ENCODE assay signal across 20 mouse cellular contexts in genomic region chr2:38001004-38001403, GRCm38 (mm10).
DNase-seq lines count a peak whose midpoint lies in the region; ATAC-seq and TF ChIP-seq lines count a peak whose summit lies in the region.
"Had no signal": no experiment of that assay in that cellular context is flagged by ENCODE, and none has a peak within 500 bp of the region (broad histone marks: within the 10 kb centered on the region; RNA-seq: fewer than 3 reads in every experiment).

No protein-coding gene starts in this region.

- 56% methylated on average over 1 of the region's 1 CpGs for WGBS in liver, embryonic 11.5 days
- 33% methylated on average over 1 of the region's 1 CpGs for WGBS in liver, embryonic 13.5 days (ENCODE audit: insufficient replicate concordance)
- 67% methylated on average over 1 of the region's 1 CpGs for WGBS in liver, postnatal 0 days (ENCODE audit: insufficient replicate concordance)
- WGBS in neural tube, embryonic 15.5 days, result 89% methylated on average over 1 of the region's 1 CpGs

- H3K4me3 ChIP-seq in liver, embryonic 11.5 days (ENCODE audit: low read depth, low read length), result no peak overlapping the region
- H3K4me3 ChIP-seq in liver, embryonic 13.5 days (replicated peaks), result no peak overlapping the region
- H3K4me3 ChIP-seq in liver, postnatal 0 days (ENCODE audit: low read depth, low read length), result no peak overlapping the region
- H3K4me3 ChIP-seq in neural tube, embryonic 15.5 days (replicated peaks), result no peak overlapping the region
- H3K4me3 ChIP-seq: embryonic facial prominence, embryonic 15.5 days; erythroblast, embryonic 14.5 days; forebrain, embryonic 15.5 days; heart, adult 2 months; heart, embryonic 15.5 days; hindbrain, embryonic 10.5 days had no signal

- no peaks in the 10 kb centered on the region for H3K4me1 ChIP-seq in liver, embryonic 11.5 days (replicated peaks; ENCODE audit: control insufficient read depth, insufficient read depth, low read length)
- peaks cover 8% of the 10 kb centered on the region; the same call in 1 of the 2 replicates for H3K4me1 ChIP-seq in liver, embryonic 13.5 days (replicated peaks)
- H3K4me1 ChIP-seq in liver, postnatal 0 days (ENCODE audit: insufficient read depth), result no peaks in the 10 kb centered on the region
- H3K4me1 ChIP-seq in neural tube, embryonic 15.5 days, result no peaks in the 10 kb centered on the region; the same call in 1 of the 2 replicates
- H3K4me1 ChIP-seq: heart, embryonic 15.5 days; hindbrain, embryonic 10.5 days had no signal

- H3K4me2 ChIP-seq in liver, embryonic 11.5 days, result no peak overlapping the region
- no peak overlapping the region for H3K4me2 ChIP-seq in liver, embryonic 13.5 days
- H3K4me2 ChIP-seq in liver, postnatal 0 days (ENCODE audit: low read depth, low read length), result no peak overlapping the region
- H3K4me2 ChIP-seq in neural tube, embryonic 15.5 days, result no peak overlapping the region
- H3K4me2 ChIP-seq: embryonic facial prominence, embryonic 15.5 days; forebrain, embryonic 15.5 days; heart, embryonic 11.5 days; heart, embryonic 15.5 days; hindbrain, embryonic 14.5 days had no signal

- no peaks in the 10 kb centered on the region for H3K9me3 ChIP-seq in liver, embryonic 11.5 days (ENCODE audit: control insufficient read depth, low read length)
- H3K9me3 ChIP-seq in liver, embryonic 13.5 days (replicated peaks), result no peaks in the 10 kb centered on the region
- no peaks in the 10 kb centered on the region for H3K9me3 ChIP-seq in liver, postnatal 0 days (ENCODE audit: low read length)
- H3K9me3 ChIP-seq in neural tube, embryonic 15.5 days (replicated peaks), result no peaks in the 10 kb centered on the region
- H3K9me3 ChIP-seq: embryonic facial prominence, embryonic 15.5 days; forebrain, embryonic 15.5 days; heart, embryonic 15.5 days; hindbrain, embryonic 10.5 days had no signal

- no peaks in the 10 kb centered on the region for H3K36me3 ChIP-seq in liver, embryonic 11.5 days (ENCODE audit: control insufficient read depth, insufficient read depth, low read length)
- H3K36me3 ChIP-seq in liver, embryonic 13.5 days, result 0 out of 2 replicates have a peak, but pooled peaks cover 7% of the 10 kb centered on the region
- H3K36me3 ChIP-seq in liver, postnatal 0 days (replicated peaks; ENCODE audit: insufficient read depth, low read length), result 0 out of 2 replicates have a peak, but pooled peaks cover 2% of the 10 kb centered on the region
- no peaks in the 10 kb centered on the region for H3K36me3 ChIP-seq in neural tube, embryonic 15.5 days
- H3K36me3 ChIP-seq: embryonic facial prominence, embryonic 15.5 days; forebrain, embryonic 15.5 days; heart, embryonic 15.5 days; hindbrain, embryonic 10.5 days had no signal

- ATAC-seq in liver, embryonic 11.5 days (replicated peaks; ENCODE audit: low FRiP score), result peak; percentile 67
- peak; percentile 53; the same call in 1 of the 2 replicates for ATAC-seq in liver, embryonic 13.5 days (ENCODE audit: low read depth)
- peak; percentile 53 for ATAC-seq in liver, postnatal 0 days
- ATAC-seq in neural tube, embryonic 15.5 days (ENCODE audit: low FRiP score), result no peak
- ATAC-seq: forebrain, embryonic 15.5 days had no signal

- TF ChIP-seq EP300 in liver, postnatal 0 days (IDR thresholded peaks at IDR 0.05; ENCODE audit: low read depth), result peak; percentile 68; the same call in 1 of the 2 replicates

- H3K27ac ChIP-seq in liver, embryonic 11.5 days (ENCODE audit: low read depth, low read length), result no peak overlapping the region
- no peak overlapping the region for H3K27ac ChIP-seq in liver, embryonic 13.5 days
- H3K27ac ChIP-seq in liver, postnatal 0 days (ENCODE audit: low read depth), result no peak overlapping the region
- no peak overlapping the region for H3K27ac ChIP-seq in neural tube, embryonic 15.5 days (replicated peaks)
- H3K27ac ChIP-seq: embryonic facial prominence, embryonic 15.5 days; forebrain, embryonic 15.5 days; heart, adult 2 months; heart, embryonic 15.5 days; hindbrain, embryonic 10.5 days; hindbrain, embryonic 14.5 days had no signal

- TF ChIP-seq CTCF in liver, postnatal 0 days (IDR thresholded peaks at IDR 0.05; ENCODE audit: low read depth), result no peak

- DNase-seq in liver, embryonic 11.5 days (ENCODE audit: low spot score), result no peak
- DNase-seq in liver, result no peak
- peak; percentile 8 for DNase-seq in liver, embryonic 13.5 days
- DNase-seq in liver, postnatal 0 days, result no peak
- DNase-seq in thymus, postnatal 25 days, result no peak
- DNase-seq in gastrocnemius, postnatal 10 days, result no peak
- DNase-seq: adrenal gland, postnatal 10 days; cerebellum, adult 18-20 months; cerebellum, postnatal 10 days; embryo, embryonic 11 days; heart, adult 2 months; heart, postnatal 14 days had no signal

- H3K27me3 ChIP-seq in liver, embryonic 11.5 days (replicated peaks; ENCODE audit: control insufficient read depth, insufficient read depth, low read length), result no peaks in the 10 kb centered on the region
- H3K27me3 ChIP-seq in liver, embryonic 13.5 days, result no peaks in the 10 kb centered on the region
- H3K27me3 ChIP-seq in liver, postnatal 0 days (ENCODE audit: insufficient read depth, low read length), result no peaks in the 10 kb centered on the region
- no peaks in the 10 kb centered on the region for H3K27me3 ChIP-seq in neural tube, embryonic 15.5 days (replicated peaks)
- H3K27me3 ChIP-seq: embryonic facial prominence, embryonic 15.5 days; forebrain, embryonic 15.5 days; heart, embryonic 15.5 days had no signal

- H3K9ac ChIP-seq in liver, embryonic 11.5 days (ENCODE audit: low read depth, low read length), result no peak overlapping the region
- no peak overlapping the region for H3K9ac ChIP-seq in liver, embryonic 13.5 days
- H3K9ac ChIP-seq in liver, postnatal 0 days (replicated peaks), result no peak overlapping the region
- H3K9ac ChIP-seq in neural tube, embryonic 15.5 days (replicated peaks), result no peak overlapping the region
- H3K9ac ChIP-seq: embryonic facial prominence, embryonic 15.5 days; forebrain, embryonic 15.5 days; heart, embryonic 15.5 days; hindbrain, embryonic 14.5 days had no signal
